Mouse (Mus musculus) thymus, adult 2 months (tissue): ENCODE data around the gene Naglu. TPM values are rescaled to one million over a fixed set of nuclear protein-coding genes. Genes with fewer than 3 reads are reported as not detected.

Experiments used
- DNase-seq: peaks from one replicate; pipeline ENCODE4 v3.0.0; 2021
- H3K27ac ChIP-seq: fragments of 200-500 bp; 2 replicates; pipeline ENCODE4 v1.5.1; 2012; ENCODE audit warnings: low read length, control low read depth; ENCODE audit not compliant: control insufficient read depth, insufficient read depth
- H3K27me3 ChIP-seq: fragments of 200-500 bp; 2 replicates; pipeline ENCODE4 v1.6.1; 2012; ENCODE audit warnings: mild to moderate bottlenecking, low read length, moderate library complexity, mixed read lengths; ENCODE audit not compliant: control insufficient read depth, insufficient read depth
- H3K36me3 ChIP-seq: fragments of 200-500 bp; 2 replicates; pipeline ENCODE4 v1.6.1; 2012; ENCODE audit warnings: mild to moderate bottlenecking, low read length, moderate library complexity; ENCODE audit not compliant: control insufficient read depth, insufficient read depth
- H3K4me1 ChIP-seq: fragments of 200-500 bp; replicated peaks from 2 replicates; pipeline ENCODE4 v1.6.1; 2012; ENCODE audit warnings: low read length; ENCODE audit not compliant: control insufficient read depth, insufficient read depth
- H3K4me3 ChIP-seq: fragments of 200-500 bp; 2 replicates; pipeline ENCODE4 v1.5.1; 2012; ENCODE audit warnings: mild to moderate bottlenecking, low read length, control low read depth, moderate library complexity; ENCODE audit not compliant: control insufficient read depth, insufficient read depth
- CTCF ChIP-seq: fragments of 200-500 bp; IDR thresholded peaks from 2 replicates; pipeline ENCODE4 v1.5.1; 2012; ENCODE audit warnings: mild to moderate bottlenecking, control low read depth, low read length, moderate library complexity, borderline replicate concordance; ENCODE audit not compliant: control insufficient read depth, poor library complexity, insufficient read depth; ENCODE audit errors: extremely low read depth
- POLR2A ChIP-seq: fragments of 200-500 bp; IDR thresholded peaks from 2 replicates; pipeline ENCODE4 v1.6.1; 2012; ENCODE audit warnings: mild to moderate bottlenecking, low read length, control low read depth, moderate library complexity; ENCODE audit not compliant: control insufficient read depth, poor library complexity, insufficient read depth; ENCODE audit errors: extremely low read depth
- WGBS: fragments of 180-500 bp; shearing (Covaris S2); methylation state at CpG from one replicate; pipeline ENCODE4 v1.1.7; 2018; 5-methylcytosine and 5-hydroxymethylcytosine counted together
- polyA plus RNA-seq: library from polyadenylated mRNA; depleted of rRNA; stranded (reverse); fragments of >200 nt; gene quantifications from 2 replicates; pipeline ENCODE4 v1.2.3, GENCODE M21; 2012

Gene Naglu
- polyA plus RNA-seq, 1 experiment, result 25.2 TPM

- Histone ChIP-seq H3K36me3 (peaks cover 31% of the 10 kb centered on the region), H3K27me3 (no peaks in the 10 kb centered on the region), H3K4me3 (peak within 1 kb of the TSS; percentile 54), H3K27ac (peak within 1 kb of the TSS; percentile 68), H3K4me1 (peaks cover 28% of the 10 kb centered on the region)
- DNase-seq, result peak; percentile 89
- 2% methylated on average over 52 of the region's 52 CpGs for WGBS
- TF ChIP-seq CTCF, result 0 out of 2 replicates have a peak, but pooled peaks have one; percentile 9
- TF ChIP-seq POLR2A, result peak; percentile 46; the same call in 1 of the 2 replicates
Observed at GRCm38 (mm10) chr11:101086756-101087681, 17.2 kb downstream of the Naglu start, which contains the start of gene Mlx. Gene Mlx (plus strand): TSS chr11:101087277.

GRCm38 (mm10) chr11:101087682-101088055 is 17.9 kb downstream of the Naglu start:
- DNase-seq, result no peak
- WGBS, result 5% methylated on average over 8 of the region's 8 CpGs
- TF ChIP-seq POLR2A, result no peak
- Histone ChIP-seq H3K27me3 (no peaks in the 10 kb centered on the region), H3K36me3 (peaks cover 37% of the 10 kb centered on the region), H3K27ac (peak overlapping the region; percentile 16; the same call in 1 of the 2 replicates), H3K4me1 (peaks cover 28% of the 10 kb centered on the region), H3K4me3 (peak overlapping the region; percentile 54)

- no peak overlapping the region for H3K27ac ChIP-seq
- WGBS, result 91% methylated on average over 1 of the region's 1 CpGs
- H3K27me3 ChIP-seq, result no peaks in the 10 kb centered on the region
- TF ChIP-seq POLR2A (no peak), CTCF (no peak)
- H3K4me3 ChIP-seq, result no peak overlapping the region
- peaks cover 23% of the 10 kb centered on the region for H3K4me1 ChIP-seq
- peaks cover 40% of the 10 kb centered on the region for H3K36me3 ChIP-seq
- no peak for DNase-seq
Observed at GRCm38 (mm10) chr11:101089931-101090330, 20.1 kb downstream of the Naglu start.

GRCm38 (mm10) chr11:101094930-101095313 is 25.1 kb downstream of the Naglu start:
- Histone ChIP-seq H3K4me3 (peak overlapping the region; percentile 85), H3K27ac (no peak overlapping the region), H3K27me3 (no peaks in the 10 kb centered on the region), H3K4me1 (peaks cover 8% of the 10 kb centered on the region; the same call in 1 of the 2 replicates), H3K36me3 (peaks cover 57% of the 10 kb centered on the region)
- DNase-seq, result no peak
- under 1% methylated on average over 18 of the region's 18 CpGs for WGBS
- TF ChIP-seq CTCF, result no peak
- TF ChIP-seq POLR2A, result no peak

GRCm38 (mm10) chr11:101095314-101096024 is 25.7 kb downstream of the Naglu start, which contains the start of gene Psmc3ip:
Gene Psmc3ip (minus strand): TSS chr11:101095436.
- TF ChIP-seq CTCF (peak; percentile 83; the same call in 1 of the 2 replicates), POLR2A (peak; percentile 78)

GRCm38 (mm10) chr11:101098231-101098630 is 28.4 kb downstream of the Naglu start:
- no peak overlapping the region for H3K4me3 ChIP-seq
- no peaks in the 10 kb centered on the region for H3K27me3 ChIP-seq
- no peak overlapping the region for H3K27ac ChIP-seq
- no peak for DNase-seq
- H3K4me1 ChIP-seq, result peaks cover 8% of the 10 kb centered on the region; the same call in 1 of the 2 replicates
- WGBS, result 97% methylated on average over 8 of the region's 8 CpGs
- peaks cover 58% of the 10 kb centered on the region for H3K36me3 ChIP-seq
- no peak for TF ChIP-seq CTCF

More at GRCm38 (mm10) chr11:101095314-101096024, 25.7 kb downstream of the Naglu start, which contains the start of gene Psmc3ip:
- peak; percentile 94 for DNase-seq
- Histone ChIP-seq H3K27me3 (no peaks in the 10 kb centered on the region), H3K36me3 (peaks cover 57% of the 10 kb centered on the region), H3K27ac (peak within 1 kb of the TSS; percentile 81), H3K4me3 (peak within 1 kb of the TSS; percentile 85), H3K4me1 (peaks cover 8% of the 10 kb centered on the region; the same call in 1 of the 2 replicates)
- under 1% methylated on average over 43 of the region's 43 CpGs for WGBS
